Mouse (Mus musculus) limb, embryonic 15.5 days (tissue): ENCODE results near the gene Pigu. TPM values are rescaled to one million over a fixed set of nuclear protein-coding genes. Genes with fewer than 3 reads are reported as not detected.

Experiments used
- ATAC-seq: fragments of 200-750 bp; cut with Nextera tagmentation; 2 replicates; pipeline ENCODE4 v1.8.0; 2017; ENCODE audit warnings: low read depth, moderate TSS enrichment; ENCODE audit not compliant: insufficient number of reproducible peaks, low FRiP score, low TSS enrichment
- H3K27ac ChIP-seq: fragments of 300-500 bp; sonication (generic); 2 replicates; pipeline ENCODE4 v1.5.1; 2015; ENCODE audit warnings: moderate library complexity, mild to moderate bottlenecking, inconsistent platforms
- H3K27me3 ChIP-seq: fragments of 300-500 bp; sonication (generic); 2 replicates; pipeline ENCODE4 v1.6.1; 2015; ENCODE audit warnings: inconsistent platforms
- H3K36me3 ChIP-seq: fragments of 300-500 bp; sonication (generic); 2 replicates; pipeline ENCODE4 v1.6.1; 2015; ENCODE audit warnings: inconsistent platforms
- H3K4me1 ChIP-seq: fragments of 300-500 bp; sonication (generic); 2 replicates; pipeline ENCODE4 v1.6.1; 2015; ENCODE audit warnings: inconsistent platforms
- H3K4me2 ChIP-seq: fragments of 300-500 bp; sonication (generic); 2 replicates; pipeline ENCODE4 v1.6.1; 2015; ENCODE audit warnings: mild to moderate bottlenecking, inconsistent platforms
- H3K4me3 ChIP-seq: fragments of 300-500 bp; sonication (generic); 2 replicates; pipeline ENCODE4 v1.5.1; 2015; ENCODE audit warnings: mild to moderate bottlenecking, inconsistent platforms
- H3K9ac ChIP-seq: fragments of 300-500 bp; sonication (generic); 2 replicates; pipeline ENCODE4 v1.6.1; 2015; ENCODE audit warnings: inconsistent platforms
- H3K9me3 ChIP-seq: fragments of 300-500 bp; sonication (generic); 2 replicates; pipeline ENCODE4 v1.6.1; 2016; ENCODE audit warnings: inconsistent platforms
- WGBS: fragments of 180-500 bp; shearing (Covaris S2); methylation state at CpG from one replicate; pipeline ENCODE4 v1.1.7; 2015; 5-methylcytosine and 5-hydroxymethylcytosine counted together
- polyA plus RNA-seq: library from polyadenylated mRNA; unstranded; fragments of >200 nt; fragmentation: Nextera tagmentation; extraction: Ambion mirVana; gene quantifications from 2 replicates; pipeline ENCODE4 v1.2.1, GENCODE M21; 2015

Pigu gene
- polyA plus RNA-seq, 1 experiment from 2014 or later, result 41.7 TPM

DNA sequence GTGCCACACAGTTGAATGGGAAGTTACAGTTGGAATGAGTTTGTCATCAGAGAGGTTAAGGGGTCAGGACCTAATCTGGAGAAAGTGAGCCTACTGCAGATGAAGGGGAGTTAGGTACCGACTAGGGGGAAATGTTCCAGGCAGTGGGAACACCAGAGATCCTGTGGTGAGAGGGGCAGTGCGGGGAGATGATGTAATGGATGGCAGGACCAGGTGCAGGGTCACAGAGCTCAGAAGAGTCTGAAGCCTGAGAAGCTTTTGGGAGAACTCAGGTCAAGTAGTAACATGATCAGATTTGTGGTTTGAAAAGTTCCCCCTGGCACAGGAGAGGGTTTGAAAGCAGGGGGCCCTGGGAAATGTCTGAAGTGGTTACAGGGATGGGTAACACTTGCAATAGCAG, 77.1 kb downstream of the Pigu start:
- H3K4me2 ChIP-seq, result no peak overlapping the region
- ATAC-seq, result no peak
- peaks cover 26% of the 10 kb centered on the region for H3K36me3 ChIP-seq
- no peak overlapping the region for H3K9ac ChIP-seq
- H3K4me1 ChIP-seq, result peaks cover 17% of the 10 kb centered on the region
- WGBS, result 63% methylated on average over 2 of the region's 2 CpGs
- H3K4me3 ChIP-seq, result no peak overlapping the region
- H3K9me3 ChIP-seq, result no peaks in the 10 kb centered on the region
- H3K27ac ChIP-seq, result no peak overlapping the region
- H3K27me3 ChIP-seq, result no peaks in the 10 kb centered on the region

GRCm38 (mm10) chr2:155279163-155279562, 78.1 kb downstream of the Pigu start:
- H3K27me3 ChIP-seq, result no peaks in the 10 kb centered on the region
- no peak overlapping the region for H3K9ac ChIP-seq
- WGBS, result 94% methylated on average over 4 of the region's 4 CpGs
- H3K27ac ChIP-seq, result no peak overlapping the region
- no peaks in the 10 kb centered on the region for H3K9me3 ChIP-seq
- H3K4me3 ChIP-seq, result no peak overlapping the region
- no peak overlapping the region for H3K4me2 ChIP-seq
- ATAC-seq, result no peak
- peaks cover 19% of the 10 kb centered on the region for H3K36me3 ChIP-seq
- peaks cover 17% of the 10 kb centered on the region for H3K4me1 ChIP-seq

DNA sequence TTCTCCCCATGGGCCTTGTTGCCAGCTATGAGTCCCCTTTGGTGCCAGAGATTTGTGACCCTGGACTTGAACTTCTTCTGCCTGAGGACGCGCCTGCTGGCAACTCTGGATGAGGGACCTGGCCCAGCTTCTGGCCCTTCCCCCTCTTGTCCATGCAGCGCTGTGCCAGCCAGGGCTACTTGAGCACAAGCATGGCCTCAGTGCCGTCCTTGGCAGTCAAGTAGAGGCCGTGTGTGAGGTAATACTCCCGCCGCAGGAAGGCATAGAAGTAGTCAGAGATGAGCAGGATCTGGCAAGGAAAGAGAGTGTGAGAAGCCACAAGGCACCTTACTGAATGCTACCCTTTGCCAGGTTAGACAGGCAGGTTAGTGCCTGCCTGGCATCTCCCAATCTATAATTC, 78.9 kb downstream of the Pigu start:
- 88% methylated on average over 7 of the region's 7 CpGs for WGBS
- Histone ChIP-seq H3K27ac (no peak overlapping the region), H3K9ac (no peak overlapping the region), H3K36me3 (peaks cover 14% of the 10 kb centered on the region), H3K27me3 (no peaks in the 10 kb centered on the region), H3K9me3 (no peaks in the 10 kb centered on the region), H3K4me2 (no peak overlapping the region), H3K4me3 (no peak overlapping the region), H3K4me1 (peaks cover 17% of the 10 kb centered on the region)
- ATAC-seq, result no peak

DNA sequence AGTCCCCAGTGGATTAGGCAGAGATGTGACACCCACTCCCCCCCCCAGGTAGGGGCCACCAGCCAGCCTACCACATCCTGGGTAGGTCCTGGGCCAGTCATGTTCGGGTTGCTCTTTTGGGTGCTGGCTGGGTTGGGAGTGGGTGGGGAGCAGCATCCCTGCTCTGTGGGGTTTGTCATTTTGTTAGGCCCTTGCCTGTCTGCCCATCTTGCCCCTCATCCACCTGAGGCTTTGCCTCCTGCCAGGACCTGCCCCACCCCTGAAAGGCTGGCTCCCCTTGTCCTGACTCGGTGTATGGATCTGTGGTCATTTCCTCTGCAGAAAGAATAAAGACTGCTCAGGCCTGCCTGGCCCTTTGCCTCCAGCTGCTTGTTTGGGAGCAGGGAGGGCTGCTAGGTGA, 79.5 kb downstream of the Pigu start:
- Histone ChIP-seq H3K9ac (no peak overlapping the region), H3K36me3 (peaks cover 14% of the 10 kb centered on the region), H3K27ac (no peak overlapping the region), H3K4me3 (no peak overlapping the region), H3K27me3 (no peaks in the 10 kb centered on the region), H3K4me1 (peaks cover 17% of the 10 kb centered on the region), H3K9me3 (no peaks in the 10 kb centered on the region), H3K4me2 (peak overlapping the region; percentile 72)
- no peak for ATAC-seq
- WGBS, result 76% methylated on average over 2 of the region's 2 CpGs

GRCm38 (mm10) chr2:155276621-155277175, 80.5 kb downstream of the Pigu start:
- WGBS, result 2% methylated on average over 35 of the region's 49 CpGs
- peak overlapping the region; percentile 72 for H3K4me2 ChIP-seq
- H3K27ac ChIP-seq, result peak overlapping the region; percentile 95

DNA sequence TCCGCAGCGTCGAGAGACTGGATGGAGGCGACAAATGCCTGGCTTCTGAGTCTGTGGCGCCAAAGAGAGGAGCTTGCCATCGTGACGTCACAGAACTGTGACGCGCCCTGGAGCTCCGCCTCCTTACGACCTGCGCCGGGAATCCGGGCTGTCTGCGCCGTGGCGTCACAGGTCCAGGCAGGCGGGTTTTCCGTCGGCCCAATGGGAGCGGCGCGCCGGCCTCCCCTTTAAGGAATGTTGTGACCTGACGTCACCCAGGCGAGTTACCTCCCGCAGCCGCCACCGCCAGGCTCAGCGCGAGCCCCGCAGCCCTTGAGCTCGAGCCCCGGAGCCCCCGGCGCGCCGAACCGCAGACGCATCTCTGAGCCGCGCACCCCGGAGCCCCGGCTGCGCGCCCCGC, 81.0 kb downstream of the Pigu start, which contains the start of gene Map1lc3a:
Map1lc3a (plus strand) TSS at position 103 of the 400 bp plus-strand sequence.
- 1% methylated on average over 47 of the region's 47 CpGs for WGBS
- Histone ChIP-seq H3K27ac (peak within 1 kb of the TSS; percentile 95), H3K27me3 (no peaks in the 10 kb centered on the region), H3K4me2 (peak within 1 kb of the TSS; percentile 72), H3K9ac (peak within 1 kb of the TSS; percentile 97), H3K9me3 (no peaks in the 10 kb centered on the region), H3K36me3 (peaks cover 11% of the 10 kb centered on the region), H3K4me3 (peak within 1 kb of the TSS; percentile 98), H3K4me1 (peaks cover 17% of the 10 kb centered on the region)
- peak; percentile 88 for ATAC-seq

More at GRCm38 (mm10) chr2:155276621-155277175, 80.5 kb downstream of the Pigu start:
- peaks cover 17% of the 10 kb centered on the region for H3K4me1 ChIP-seq
- no peaks in the 10 kb centered on the region for H3K9me3 ChIP-seq
- peak; percentile 84 for ATAC-seq
- H3K9ac ChIP-seq, result peak overlapping the region; percentile 97
- peak overlapping the region; percentile 98 for H3K4me3 ChIP-seq
- H3K27me3 ChIP-seq, result no peaks in the 10 kb centered on the region
- H3K36me3 ChIP-seq, result peaks cover 14% of the 10 kb centered on the region

GRCm38 (mm10) chr2:155273603-155274002, 83.6 kb downstream of the Pigu start:
- H3K4me1 ChIP-seq, result peaks cover 17% of the 10 kb centered on the region
- WGBS, result 89% methylated on average over 8 of the region's 8 CpGs
- H3K27me3 ChIP-seq, result no peaks in the 10 kb centered on the region
- no peaks in the 10 kb centered on the region for H3K9me3 ChIP-seq
- no peak overlapping the region for H3K4me2 ChIP-seq
- H3K36me3 ChIP-seq, result no peaks in the 10 kb centered on the region; the same call in 1 of the 2 replicates
- ATAC-seq, result no peak
- no peak overlapping the region for H3K9ac ChIP-seq
- H3K27ac ChIP-seq, result no peak overlapping the region
- H3K4me3 ChIP-seq, result no peak overlapping the region

DNA sequence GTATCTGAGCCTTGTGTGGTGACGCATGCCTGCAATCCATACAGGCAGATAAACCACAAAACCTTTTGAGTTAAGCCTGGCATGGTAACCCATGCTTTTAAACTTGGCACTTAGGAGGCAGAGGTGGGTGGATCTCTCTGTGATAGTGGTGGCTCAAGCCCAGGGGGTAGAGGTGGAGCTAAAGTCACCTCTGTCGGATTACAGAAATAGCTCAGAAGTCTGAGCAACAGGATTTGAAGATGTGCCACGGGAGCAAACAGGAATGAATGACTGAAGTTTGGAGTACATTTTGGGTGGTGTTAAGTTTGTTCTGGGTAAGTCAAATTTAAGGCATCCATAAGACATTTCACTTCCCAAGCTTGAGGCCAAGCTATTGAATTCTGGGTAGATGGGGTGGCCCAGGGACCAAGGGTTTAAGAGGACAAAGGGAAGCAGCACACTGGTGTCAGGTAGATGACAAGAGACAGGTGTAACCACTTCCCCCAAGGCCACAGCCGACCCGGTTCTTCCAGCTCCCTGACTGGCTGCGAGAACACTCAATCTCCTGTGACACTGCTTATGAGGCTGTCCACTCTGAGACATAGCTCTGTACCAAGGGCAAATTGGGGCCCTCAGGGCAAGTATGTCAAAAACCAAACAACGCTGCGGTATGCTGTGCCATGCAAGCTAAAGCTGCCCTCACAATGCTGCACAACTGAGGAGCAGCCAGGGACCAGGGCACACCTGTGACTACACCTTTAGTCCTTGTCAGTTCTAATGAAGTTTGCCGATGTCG, 84.6 kb downstream of the Pigu start:
- Histone ChIP-seq H3K9me3 (no peaks in the 10 kb centered on the region), H3K4me3 (no peak overlapping the region), H3K9ac (no peak overlapping the region), H3K4me1 (peaks cover 15% of the 10 kb centered on the region), H3K27ac (no peak overlapping the region), H3K27me3 (no peaks in the 10 kb centered on the region), H3K4me2 (no peak overlapping the region), H3K36me3 (no peaks in the 10 kb centered on the region)
- ATAC-seq, result no peak
- 59% methylated on average over 10 of the region's 10 CpGs for WGBS

GRCm38 (mm10) chr2:155271957-155272356, 85.3 kb downstream of the Pigu start:
- no peak overlapping the region for H3K9ac ChIP-seq
- no peaks in the 10 kb centered on the region for H3K27me3 ChIP-seq
- H3K36me3 ChIP-seq, result no peaks in the 10 kb centered on the region
- 81% methylated on average over 6 of the region's 6 CpGs for WGBS
- H3K4me2 ChIP-seq, result no peak overlapping the region
- peaks cover 9% of the 10 kb centered on the region for H3K4me1 ChIP-seq
- H3K27ac ChIP-seq, result no peak overlapping the region
- ATAC-seq, result no peak
- no peak overlapping the region for H3K4me3 ChIP-seq
- no peaks in the 10 kb centered on the region for H3K9me3 ChIP-seq

GRCm38 (mm10) chr2:155266896-155267295, 90.3 kb downstream of the Pigu start:
- no peaks in the 10 kb centered on the region for H3K4me1 ChIP-seq
- H3K9ac ChIP-seq, result no peak overlapping the region
- no peak overlapping the region for H3K4me3 ChIP-seq
- H3K36me3 ChIP-seq, result no peaks in the 10 kb centered on the region
- H3K4me2 ChIP-seq, result no peak overlapping the region
- no peak overlapping the region for H3K27ac ChIP-seq
- 78% methylated on average over 5 of the region's 5 CpGs for WGBS
- 0 out of 2 replicates have a peak, but pooled peaks cover 2% of the 10 kb centered on the region for H3K9me3 ChIP-seq
- no peaks in the 10 kb centered on the region for H3K27me3 ChIP-seq
- ATAC-seq, result no peak

GRCm38 (mm10) chr2:155265526-155265925, 91.7 kb downstream of the Pigu start:
- Histone ChIP-seq H3K9me3 (0 out of 2 replicates have a peak, but pooled peaks cover 2% of the 10 kb centered on the region), H3K4me3 (no peak overlapping the region), H3K4me1 (no peaks in the 10 kb centered on the region), H3K36me3 (no peaks in the 10 kb centered on the region), H3K4me2 (no peak overlapping the region), H3K9ac (no peak overlapping the region), H3K27me3 (no peaks in the 10 kb centered on the region), H3K27ac (no peak overlapping the region)
- WGBS, result 64% methylated on average over 6 of the region's 6 CpGs
- ATAC-seq, result no peak

- H3K27ac ChIP-seq, result no peak overlapping the region
- H3K36me3 ChIP-seq, result peaks cover 72% of the 10 kb centered on the region
- H3K9me3 ChIP-seq, result no peaks in the 10 kb centered on the region
- H3K27me3 ChIP-seq, result no peaks in the 10 kb centered on the region
- no peak overlapping the region for H3K9ac ChIP-seq
- no peak overlapping the region for H3K4me2 ChIP-seq
- 94% methylated on average over 5 of the region's 5 CpGs for WGBS
- ATAC-seq, result no peak
- no peak overlapping the region for H3K4me3 ChIP-seq
- H3K4me1 ChIP-seq, result no peaks in the 10 kb centered on the region
These were observed 107.6 kb downstream of the Pigu start for GRCm38 (mm10) chr2:155249588-155249987.
